Mouse (Mus musculus) right cerebral cortex, postnatal 14 days (tissue): ENCODE results near the gene Amer2.
"Not testable (repeated sequence)": the region's sequence is repeated elsewhere in the genome, so short reads cannot be mapped to it uniquely, and the experiment has no call there.

Experiments used
- DNase-seq: peaks from one replicate; pipeline ENCODE4 v3.0.0; 2022

Gene Amer2

DNA sequence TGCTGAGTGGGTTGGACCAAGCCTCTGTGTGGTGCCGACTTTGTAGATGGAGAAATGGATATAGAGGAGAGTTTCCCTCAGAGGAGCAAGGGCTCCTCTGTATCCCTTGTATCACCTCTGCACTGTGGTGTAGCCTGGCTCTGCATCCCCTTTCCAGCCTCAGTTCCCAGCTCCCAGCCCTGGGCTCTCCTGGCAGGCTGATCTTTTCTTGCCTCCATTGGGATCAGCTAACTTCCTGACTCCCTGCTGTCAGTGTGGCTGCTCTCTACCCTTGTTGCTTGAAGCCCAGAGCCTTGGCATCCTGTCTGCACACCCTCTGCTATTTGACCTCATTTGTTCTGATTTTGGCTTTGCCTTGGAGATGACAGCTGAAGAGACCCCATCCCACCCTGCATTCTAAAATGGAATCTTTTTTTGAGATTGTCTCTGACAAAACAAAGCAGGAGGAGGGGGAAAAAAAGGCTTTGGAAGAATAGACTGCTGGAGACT, at the start of gene Amer2:
Amer2 (plus strand) TSS at position 439 of the 489 bp plus-strand sequence.
- no peak for DNase-seq

DNA sequence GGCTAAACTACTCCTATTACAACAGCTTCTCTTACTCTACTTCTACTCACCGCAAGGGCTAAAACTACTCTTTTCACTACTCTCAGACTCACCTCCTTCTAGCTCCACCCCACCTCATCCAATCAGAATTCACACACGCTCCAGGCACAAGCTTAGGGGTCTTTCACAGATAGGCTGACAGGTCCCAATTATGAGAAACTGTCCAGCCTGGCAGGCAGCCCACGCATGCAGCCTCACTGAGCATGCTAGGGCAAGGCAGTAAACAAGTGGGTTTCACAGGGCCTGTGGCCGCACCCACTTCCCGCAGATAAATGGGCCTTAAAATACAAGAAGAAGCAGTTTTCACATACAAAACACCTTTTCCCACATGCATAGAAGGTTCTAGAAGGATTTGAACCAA, 33.1 kb upstream of the Amer2 start:
- DNase-seq: not testable (repeated sequence)

DNA sequence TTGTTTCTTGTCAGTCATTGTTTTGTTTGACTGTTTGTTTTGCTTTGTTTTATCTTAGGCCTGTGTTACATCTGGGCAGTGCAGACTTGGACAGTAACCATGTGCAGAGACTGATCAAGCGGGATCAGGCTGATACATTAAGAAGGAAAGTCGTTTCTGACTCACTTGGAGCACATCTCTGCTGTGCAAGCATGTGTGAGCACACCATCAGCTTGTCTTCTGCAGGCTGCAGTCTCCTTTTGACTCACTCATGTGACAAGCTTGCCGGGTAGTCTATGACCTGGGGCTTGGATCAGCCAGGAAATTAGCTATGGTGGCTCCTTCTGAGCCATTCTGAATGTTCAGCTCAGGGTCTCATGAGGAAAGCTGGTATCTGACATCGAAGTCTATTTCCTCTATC, 32.5 kb upstream of the Amer2 start:
- DNase-seq: no peak

DNA sequence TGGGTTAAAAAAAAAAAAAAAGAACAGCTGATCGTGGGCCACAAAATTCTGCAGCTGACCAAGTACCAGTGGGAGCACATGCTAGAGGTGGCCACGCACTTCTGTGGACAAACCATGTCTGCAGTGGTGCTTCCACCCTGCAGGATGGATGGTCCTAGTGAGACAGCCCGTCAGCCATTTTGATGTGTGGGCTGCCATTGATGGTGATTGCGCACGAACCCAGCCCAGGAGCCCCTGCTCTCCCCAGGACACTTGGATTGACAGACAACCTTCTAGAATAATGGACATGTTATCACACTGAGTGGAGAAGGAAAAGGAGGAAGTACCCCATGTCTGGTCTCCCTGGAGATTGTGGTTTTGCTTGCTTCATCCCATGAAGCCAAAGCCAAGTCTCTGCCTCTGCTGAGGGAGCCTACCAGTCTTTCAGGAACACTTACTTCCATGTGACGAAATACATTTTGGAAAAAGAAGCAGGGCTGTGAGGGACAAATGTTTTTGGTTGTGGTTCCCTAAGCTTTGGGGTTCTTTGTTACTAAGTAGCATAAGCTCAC, 27.7 kb upstream of the Amer2 start:
- no peak for DNase-seq

DNA sequence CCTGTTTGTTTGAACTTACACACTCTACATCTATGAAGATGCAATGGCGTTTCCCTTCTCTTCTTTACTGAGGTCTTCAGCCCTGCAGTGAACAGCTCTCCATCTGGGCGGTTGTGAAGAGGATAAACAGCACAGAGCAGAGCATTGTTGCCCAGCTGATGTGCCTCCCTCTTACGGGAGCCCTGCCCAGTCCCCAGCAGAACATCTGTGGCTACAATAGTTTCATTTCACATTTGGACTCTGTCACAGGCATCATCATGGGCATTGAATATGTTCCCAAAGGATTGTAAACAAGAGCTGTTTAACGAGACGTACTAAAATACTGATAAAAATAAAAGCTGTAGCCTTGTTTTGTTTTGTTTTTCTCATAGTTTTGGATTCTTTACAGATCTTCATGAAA, 14.7 kb upstream of the Amer2 start:
- no peak for DNase-seq

DNA sequence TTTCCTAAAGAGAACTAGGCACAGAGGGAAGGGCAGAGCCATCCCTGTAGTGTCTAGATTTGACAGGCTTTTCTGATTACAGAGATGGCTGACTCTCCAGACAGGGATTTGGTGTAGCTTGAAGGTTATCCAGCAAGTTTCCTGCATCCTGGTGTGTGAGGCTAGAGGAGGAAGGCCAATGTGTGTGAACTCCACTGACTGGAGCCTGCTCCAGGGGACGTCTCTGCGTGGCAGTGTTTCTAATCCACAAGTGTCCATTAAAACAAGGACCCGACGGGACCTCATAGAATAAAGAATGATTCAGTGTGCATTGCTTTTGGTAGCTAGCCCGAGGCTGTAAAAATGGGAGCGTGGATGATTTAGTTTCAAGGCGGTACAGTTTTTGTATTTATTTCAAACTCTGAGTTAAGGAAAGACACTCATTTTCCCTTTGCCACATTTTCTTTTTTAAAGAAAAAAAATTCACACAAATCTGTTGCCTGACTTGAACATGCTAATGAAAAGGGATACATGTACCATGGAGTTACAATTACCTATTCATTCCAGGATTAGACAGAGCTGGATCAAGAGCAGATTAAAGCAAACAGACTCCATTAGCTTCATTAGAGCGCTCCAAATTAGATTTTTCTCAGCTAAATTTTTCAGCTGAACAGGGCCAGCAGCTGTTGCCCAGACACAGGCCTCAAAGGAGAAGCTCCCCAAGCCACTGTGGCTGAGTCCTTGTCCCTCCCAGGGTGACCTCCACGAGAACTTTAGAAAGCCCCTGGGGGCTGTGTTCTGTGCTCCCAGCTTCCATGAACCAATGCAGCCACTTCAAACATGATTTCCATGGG, 11.5 kb upstream of the Amer2 start:
- DNase-seq: no peak

DNA sequence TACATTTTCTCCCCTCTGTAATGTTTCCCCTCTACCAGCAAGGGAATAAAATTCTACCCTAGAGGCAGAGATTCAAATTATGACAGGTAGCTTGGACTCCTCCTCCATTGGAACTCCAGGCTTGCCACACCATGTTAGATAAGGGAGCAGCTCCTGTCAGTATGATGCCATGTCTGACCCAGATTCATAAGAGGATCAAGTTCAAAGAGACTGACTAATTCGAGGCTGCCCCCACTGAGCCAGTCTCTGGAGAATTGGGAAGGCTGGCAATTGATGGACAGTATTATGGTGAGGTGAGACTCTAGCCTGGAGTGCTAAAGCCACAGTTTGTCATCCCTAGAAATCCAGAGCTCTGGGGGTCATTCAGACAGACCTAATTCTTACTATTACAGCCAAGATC, 6.3 kb upstream of the Amer2 start:
- no peak for DNase-seq

DNA sequence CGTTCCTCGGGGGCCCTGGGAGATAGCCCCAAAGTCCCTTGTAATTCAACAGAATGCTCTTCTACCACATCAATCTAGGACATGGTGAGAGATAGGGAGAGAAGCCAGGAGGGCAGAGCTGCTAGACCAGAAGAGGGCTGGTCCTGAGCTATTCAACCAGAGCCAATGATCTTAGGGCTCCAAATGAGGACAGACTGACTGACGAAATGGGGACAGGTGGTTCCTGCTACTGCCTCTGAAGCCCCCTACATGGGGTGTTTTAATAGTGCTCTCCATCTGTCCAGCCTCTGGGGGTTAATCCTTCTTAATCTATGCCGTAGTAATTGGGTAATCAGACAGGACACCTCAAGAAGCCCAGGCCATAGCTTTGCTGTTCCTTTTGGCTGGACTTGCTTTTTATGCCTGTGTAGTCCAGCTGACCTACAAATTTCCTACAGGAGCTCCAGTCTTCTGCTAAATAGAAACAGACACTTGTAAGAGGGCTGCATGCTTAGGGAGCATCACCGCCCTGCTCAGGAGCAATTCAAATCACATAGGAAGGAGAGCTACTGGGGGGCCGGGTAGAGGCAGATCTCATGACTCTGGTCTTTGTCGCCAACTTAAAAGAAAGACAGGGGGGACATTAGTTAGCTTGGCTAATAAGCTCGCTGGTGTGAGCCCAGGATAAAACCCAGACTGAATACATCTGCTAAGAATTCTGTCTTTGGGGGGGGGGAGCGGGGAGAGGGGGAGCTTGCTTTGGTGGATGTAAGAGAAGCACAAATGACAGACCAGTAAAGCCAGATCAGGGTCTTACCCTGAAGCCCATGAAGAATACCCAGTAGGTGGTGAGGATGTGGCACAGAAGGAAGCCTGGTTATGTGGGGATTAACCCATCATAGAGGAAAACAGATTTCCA, 4.0 kb upstream of the Amer2 start:
- DNase-seq: no peak

DNA sequence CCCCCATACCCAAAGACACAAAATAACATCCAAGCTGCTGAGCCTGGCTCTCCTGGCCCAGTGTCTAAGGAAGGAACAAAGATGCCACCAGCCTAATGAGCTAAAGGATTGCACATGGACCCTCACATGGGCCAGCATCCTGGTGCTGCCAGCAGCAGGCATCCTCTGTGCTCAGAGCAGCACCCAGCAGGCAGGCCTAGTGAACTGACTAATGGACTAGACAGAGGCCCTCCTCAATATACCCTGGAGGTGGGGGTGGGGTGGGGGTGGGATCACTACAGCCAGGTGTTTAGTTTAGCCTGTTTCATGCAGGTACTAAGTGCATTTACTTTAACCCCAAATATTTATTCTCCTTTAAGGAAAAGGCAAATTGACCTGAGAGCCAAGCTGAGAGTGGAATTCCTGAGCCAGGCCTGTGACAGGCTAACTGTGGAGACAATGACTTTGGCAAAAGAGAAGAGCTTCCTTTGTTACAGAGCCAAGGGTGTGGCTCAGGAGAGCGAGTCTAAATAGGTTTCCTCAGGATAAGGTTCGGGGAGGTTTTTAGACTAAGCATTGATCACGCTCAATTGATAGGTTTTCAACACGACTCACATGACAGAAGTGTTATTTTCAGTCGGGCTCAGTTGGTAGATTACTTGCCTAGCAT, 3.3 kb upstream of the Amer2 start:
- DNase-seq: no peak

DNA sequence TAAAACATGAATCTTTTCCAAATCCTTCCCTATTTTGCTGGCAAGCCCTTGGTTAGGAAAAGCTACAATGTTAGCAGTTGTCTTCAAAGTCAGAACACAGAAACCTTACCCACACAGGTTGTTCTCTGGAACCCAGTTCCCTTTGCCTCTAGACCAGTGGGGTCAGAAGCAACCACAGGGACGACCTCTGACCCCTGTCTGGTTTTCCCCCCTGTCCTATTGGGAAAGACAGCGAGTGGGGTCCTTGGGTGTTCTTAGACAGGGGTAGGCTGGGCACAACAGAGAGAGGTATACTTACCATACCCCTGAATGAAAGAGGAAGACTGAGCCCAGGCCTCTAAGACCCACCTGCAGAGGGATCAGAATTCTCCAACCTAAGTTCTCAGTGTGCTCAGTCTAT, 4.0 kb downstream of the Amer2 start:
- no peak for DNase-seq

DNA sequence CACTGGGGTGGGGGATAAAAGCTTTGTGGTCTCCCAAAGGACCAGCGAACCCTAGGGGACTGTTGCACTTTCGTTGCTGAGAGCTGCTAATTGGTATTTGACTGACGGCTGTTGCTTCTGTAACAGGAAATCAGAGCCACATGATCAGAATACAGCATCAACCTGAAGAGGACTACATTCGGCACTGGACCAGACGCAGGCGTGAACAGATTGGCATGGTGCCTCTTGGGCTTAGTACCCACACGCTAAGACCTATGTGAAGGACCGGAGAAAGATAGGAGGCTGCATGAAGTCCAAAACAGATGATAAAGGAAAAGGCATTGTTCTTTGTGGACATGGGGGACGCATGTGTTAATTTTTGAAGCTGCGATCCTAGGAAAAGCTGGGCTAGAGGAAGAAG, 4.5 kb downstream of the Amer2 start:
- DNase-seq: peak; percentile 37

DNA sequence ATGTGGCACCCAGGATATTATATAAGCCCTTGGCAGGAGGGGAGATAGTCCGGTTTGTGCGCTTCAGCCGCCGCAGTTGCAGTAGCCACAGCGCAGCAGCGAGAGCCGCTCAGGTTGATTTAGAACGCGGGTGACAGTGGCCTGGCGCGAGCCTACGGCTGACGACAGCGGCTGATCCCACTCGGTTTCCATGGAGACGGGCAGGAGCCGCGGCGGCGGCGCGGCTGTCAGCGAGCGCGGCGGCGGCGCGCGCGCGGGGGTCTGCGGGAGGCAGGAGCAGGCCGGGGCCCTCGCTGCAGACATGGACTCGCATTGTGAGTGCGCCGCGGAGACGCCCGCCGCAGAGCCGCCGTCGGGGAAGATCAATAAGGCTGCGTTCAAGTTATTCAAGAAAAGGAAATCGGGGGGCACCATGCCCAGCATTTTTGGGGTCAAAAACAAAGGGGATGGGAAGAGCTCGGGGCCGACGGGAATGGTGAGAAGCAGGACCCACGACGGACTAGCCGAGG, 5.1 kb downstream of the Amer2 start:
- DNase-seq: peak; percentile 87

DNA sequence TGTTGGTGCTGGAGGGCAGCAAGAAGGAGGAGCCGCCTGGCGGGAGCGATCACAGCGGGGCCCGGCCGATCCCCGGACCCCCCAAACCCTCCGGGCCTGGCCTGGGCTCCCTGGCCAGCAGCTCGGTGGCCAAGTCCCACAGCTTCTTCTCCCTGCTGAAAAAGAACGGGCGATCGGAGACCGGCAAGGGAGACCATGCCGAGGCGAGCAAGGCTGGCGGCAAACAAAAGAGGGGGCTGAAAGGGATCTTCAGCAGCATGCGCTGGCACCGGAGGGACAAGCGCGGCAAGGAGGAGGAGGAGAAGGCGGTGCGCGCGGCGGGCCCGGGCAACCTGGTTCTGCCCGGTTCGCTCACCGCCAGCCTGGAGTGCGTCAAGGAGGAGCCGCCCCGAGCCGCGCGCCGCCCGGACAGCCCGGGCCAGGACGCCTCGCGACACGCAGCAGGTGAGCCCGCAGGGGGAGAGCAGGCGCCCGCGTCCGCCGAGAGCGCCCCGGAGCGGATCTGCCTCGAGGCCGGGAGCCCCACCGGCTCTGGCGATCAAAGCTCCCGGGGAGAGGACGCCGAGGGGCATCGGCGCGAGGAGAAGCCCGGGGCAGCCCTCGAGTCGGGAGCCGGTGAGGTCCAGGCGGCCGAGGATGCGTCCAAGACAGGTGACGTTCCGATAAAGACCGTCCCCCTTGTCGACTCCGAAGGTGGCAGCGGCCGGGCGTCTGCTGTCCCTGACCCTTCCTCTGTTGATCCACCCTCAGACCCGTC, 5.7 kb downstream of the Amer2 start:
- DNase-seq: peak; percentile 62

DNA sequence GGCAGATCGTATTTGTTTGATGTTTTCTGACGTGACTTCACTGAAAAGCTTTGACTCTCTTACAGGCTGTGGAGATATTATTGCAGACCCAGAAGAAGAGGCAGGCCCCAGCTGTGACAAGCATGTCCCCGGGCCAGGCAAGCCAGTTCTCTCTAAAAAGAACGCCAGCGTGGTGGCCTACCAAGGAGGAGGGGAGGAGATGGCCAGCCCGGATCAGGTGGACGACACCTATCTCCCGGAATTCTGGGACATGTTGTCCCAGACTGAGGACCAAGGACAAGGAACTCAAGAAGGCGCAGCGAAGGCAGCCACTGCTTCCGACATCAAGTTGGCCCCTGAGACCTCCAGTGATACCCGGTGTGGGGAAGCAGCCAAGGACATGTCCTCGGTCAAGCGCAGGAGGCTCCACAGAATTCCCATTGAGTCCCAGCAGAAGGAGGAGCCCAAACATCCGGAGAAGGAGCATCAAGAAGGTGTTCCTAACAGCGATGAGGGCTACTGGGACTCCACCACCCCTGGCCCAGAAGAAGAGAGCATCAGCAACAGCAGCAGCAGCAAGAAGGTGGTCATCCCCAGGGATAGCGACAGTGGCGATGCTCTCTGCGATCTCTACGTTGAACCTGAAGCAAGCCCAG, 6.4 kb downstream of the Amer2 start:
- DNase-seq: no peak

DNA sequence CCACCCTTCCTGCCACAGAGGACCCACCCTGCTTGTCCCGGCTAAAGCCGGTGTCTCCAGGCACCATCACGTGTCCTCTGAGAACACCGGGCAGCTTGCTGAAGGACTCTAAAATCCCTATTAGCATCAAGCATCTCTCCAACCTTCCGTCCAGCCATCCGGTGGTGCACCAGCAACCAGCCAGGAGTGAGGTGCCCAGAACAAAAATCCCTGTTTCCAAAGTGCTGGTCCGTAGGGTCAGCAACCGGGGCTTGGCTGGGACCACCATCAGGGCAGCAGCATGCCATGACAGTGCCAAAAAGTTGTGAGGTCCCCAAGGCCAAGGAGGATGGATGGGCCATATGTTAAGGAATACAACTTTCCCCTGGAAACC, 6.9 kb downstream of the Amer2 start:
- DNase-seq: no peak

DNA sequence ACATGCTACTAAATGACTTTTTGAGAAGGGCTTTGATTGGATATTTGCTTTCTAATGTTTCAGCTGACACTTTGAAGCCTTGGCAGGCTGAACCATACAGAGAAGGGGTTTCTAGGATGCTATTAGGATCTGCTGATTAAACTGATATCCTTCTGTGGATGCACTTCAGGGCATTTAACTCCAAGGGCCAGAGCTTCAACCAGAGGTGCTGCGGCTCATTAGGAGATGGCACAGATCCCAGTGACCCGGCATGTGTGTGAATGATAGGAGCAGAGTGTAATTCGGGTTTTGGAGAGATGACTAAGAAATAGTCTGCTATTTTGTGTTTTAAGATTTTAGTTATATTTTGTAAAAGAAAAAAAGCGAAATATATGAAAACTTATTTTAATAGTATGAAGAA, 8.6 kb downstream of the Amer2 start:
- DNase-seq: no peak

DNA sequence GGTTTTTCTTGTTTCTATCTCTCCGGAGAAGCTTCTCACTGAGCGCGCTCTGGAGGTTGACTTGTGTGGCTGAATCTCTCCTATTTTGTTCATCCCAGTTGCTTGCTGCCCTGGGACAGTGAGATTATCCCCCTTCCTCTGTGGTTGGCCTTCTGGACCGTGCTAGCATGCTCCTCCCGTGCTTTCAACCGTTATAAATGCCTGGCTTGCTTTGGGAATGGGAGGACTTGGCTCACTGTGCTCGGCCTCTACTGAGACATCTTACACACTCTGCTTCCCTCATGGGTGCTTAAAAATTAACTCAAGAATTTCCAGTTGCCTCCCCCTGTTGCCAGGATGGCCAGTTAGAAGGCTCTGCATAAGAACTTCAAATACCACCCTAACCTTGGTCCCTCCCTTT, 10.8 kb downstream of the Amer2 start:
- no peak for DNase-seq

DNA sequence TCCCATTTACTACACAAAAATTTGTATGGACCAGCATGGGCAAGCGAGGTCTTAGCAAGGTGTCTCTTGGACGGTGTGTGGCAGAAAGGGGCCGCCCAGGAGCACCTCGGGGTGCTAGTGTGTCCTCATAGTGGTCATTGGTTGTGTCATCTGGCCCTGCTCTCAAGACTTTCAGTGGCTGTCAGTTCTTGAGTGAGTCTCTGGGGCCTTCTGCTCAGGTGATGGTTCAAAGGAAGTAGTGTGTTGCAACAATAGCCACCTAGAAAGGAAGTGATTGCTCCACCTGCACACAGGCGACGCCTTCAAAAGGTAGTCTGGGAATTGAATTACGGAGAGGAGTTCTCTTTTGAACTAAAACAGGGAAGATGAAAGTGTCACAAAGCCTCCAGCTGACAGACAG, 11.2 kb downstream of the Amer2 start:
- DNase-seq: no peak

DNA sequence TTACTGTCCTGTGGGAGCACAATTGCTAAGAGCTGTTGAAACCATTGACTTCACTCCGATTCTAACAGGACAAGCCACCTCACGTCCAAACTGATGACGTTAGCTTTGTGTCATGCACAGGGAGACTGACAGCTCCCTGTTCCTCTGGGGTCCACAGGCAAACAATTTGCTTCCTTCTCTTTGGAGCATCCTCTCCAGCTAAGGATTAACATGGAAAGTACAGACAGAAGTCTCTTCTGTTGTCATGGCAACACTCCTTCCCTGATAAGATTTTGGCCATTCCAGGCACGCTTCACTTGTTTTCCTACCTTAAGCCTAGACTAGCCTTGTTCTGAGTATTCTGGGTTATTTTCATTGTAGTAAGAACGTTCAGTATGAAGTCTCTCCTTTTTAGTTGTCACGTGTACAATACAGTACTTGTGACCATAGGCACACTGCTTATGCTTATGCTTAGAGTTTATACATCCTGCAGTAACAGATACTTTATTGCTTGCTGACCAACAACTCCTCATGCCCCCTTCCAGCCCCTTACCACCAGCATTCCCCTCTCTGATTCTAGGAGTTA, 12.1 kb downstream of the Amer2 start:
- DNase-seq: no peak

DNA sequence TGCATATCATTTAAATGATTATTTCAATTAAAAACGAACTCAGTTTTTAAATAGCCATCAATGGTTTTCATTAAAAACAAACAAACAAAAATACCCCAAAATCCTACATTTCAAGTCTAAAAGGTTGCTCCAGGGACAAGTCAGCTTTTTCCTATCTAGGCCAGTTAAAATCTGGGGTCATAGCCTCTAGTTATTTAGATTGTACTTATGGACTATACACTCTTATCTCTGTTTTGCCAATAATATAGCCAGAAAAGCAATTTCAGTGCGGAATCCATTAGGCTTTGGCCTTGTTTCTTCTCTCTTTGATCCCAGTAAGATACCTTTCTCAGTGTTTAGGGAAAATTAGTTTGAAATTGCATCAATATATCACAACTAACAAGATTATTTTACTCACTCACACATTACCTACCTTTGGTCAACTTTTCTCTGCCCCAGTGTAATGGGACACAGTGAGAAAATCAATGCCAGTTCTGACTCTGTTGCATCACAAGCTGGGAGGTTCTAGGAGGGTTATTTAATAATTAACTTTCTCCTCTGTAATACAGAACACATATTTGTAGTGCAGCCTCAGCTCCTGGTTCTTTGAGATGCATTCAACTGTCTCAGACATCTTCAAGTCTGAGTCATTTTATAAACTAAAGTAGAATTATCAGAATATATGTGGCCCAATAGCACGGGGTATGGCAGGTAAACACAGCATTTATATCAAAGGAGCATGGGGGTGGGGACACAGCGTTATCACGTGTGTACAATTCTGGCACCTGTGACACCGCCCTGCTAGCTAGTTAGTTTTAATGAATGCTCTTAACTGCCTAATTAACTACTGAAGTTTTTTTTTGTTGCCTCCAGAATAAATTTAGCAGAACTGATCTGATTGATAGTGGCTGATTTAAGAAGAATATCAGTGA, 13.8 kb downstream of the Amer2 start:
- DNase-seq: no peak
